Mouse (Mus musculus): ENCODE measurements at regions not wholly inside any gene's neighbourhood (a gene's known extent, or its start where the extent isn't known, plus 50 kb on each side); places are given as distances from the start of the nearest gene placed in this dataset.

DNA sequence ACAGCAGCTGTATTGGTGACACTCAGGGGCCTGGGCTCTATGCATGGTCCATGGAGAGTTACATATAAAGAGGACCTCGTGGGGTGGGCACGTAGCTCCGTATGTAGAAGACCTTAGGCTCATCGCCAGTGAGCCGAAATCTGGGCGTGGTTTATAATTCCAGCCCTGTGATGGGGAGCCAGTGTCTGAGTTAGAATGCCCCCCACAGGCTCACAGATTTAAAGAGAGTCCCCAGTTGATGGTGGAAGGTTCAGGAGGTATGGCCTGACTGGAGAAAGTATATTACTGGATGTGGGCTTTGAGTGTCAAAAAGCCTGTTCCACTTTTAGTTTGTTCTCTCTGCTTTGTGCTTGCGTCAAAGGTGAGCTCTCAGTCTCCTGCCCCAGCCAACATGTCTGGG, 54.8 kb downstream of the 1700122O11Rik start:
- DNase-seq: no peak

DNA sequence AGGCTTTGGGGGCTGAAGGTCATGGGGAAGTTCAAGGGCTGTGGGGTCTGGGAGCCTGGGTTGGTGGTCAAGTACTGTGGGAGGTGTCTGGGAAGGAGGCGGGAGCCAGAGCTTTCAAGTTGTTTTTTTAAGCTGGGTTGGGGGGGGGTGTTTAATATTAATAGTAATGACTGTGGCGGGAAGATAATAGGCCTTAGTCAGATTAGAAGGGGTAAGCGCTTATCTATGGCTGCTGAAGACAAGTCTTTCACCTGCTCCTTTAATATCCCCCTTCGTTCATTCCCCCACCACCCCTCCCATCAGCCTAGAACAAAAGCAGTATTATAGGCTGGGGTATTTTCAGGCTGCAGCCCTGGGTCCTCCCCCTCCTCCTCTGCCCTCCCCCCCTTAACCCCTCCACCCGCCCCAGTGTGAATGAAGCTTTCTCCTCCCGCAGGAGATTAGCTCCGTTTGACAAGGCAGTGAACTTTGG, 56.5 kb downstream of the 1700122O11Rik start:
- no peak for DNase-seq

DNA sequence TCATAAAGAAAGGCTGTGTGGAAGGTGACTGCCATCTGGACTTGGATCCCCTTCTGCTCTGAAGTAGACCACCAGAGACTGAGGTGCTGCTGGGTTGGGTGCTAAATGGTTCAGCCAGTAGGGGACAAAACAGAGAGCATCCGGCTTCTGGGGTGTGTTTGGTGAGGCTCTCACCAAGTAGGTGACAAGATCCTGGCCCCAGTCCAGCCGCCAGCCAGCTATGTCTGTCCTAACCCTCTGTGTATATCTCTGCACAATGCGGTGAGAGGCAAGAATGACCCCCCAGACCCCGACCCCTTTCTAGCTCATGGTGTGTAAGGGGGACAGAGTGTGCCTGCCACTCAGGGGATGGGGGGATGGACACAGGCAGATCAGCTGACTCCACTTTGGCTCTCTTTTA, 54.8 kb upstream of the Foxp4 start:
- no peak for DNase-seq

DNA sequence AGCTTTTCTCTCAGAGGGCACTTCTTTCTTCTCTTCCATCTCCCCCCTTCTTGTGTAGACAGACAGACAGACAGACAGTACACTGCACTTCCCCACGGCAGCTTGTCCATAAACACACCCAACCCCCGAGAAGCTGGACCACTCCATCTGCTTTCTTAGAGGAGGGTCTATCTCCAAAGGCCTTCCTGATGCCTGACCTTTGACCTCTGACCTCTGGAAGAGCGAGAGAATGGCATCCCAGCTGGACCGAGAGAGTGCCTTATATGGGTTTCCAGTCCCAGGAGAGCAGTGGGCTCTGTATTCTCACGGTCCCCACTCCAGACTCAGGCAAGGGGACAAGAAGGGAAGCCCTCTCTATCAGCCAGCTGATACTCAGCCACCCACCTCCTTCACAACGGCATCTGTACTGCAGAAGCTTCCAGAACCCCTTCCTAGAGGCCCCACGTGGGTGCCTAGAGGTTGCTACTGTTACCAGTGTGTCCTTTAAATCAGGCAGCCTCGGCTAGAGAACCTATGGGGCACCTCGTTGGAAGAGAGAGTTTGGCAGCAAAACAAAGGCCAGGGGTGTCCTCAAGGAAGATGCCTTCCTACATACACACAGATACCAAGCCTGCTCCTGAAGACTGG, 54.1 kb upstream of the Foxp4 start:
- DNase-seq: no peak

DNA sequence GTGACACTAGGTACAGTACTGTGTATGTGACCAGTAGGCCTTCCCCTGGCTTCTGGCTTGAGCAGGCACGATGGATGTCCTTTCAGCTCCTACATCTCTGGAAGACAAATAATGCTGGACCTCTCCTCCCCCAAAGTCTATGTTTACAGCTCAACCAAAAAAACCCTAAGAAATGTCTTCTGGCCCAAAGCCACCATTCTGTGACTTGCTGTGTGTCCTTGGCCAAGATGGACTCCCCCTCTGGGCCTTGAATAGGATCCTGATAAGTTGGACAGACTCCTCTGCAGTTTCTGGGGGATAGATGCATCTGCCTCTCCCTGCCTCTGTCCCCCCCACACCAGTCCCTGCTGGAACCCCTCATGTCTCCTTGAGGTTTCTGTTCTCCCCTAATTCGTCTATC, 53.6 kb upstream of the Foxp4 start:
- no peak for DNase-seq

DNA sequence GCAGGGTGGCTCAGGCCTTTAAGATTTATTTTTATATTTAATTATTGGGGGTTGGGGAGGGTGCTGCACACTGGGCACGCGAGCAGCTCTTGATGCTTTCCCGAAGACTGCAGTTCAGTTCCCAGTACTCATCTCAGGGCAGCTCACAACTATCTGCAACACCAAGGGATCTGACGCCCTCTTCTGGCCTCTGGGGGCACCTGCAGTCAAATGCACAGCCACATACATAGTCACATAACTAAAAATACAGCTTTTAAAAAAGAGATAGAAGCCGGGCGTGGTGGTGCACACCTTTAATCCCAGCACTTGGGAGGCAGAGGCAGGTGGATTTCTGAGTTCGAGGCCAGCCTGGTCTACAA, 52.5 kb upstream of the Foxp4 start:
- DNase-seq: no peak

DNA sequence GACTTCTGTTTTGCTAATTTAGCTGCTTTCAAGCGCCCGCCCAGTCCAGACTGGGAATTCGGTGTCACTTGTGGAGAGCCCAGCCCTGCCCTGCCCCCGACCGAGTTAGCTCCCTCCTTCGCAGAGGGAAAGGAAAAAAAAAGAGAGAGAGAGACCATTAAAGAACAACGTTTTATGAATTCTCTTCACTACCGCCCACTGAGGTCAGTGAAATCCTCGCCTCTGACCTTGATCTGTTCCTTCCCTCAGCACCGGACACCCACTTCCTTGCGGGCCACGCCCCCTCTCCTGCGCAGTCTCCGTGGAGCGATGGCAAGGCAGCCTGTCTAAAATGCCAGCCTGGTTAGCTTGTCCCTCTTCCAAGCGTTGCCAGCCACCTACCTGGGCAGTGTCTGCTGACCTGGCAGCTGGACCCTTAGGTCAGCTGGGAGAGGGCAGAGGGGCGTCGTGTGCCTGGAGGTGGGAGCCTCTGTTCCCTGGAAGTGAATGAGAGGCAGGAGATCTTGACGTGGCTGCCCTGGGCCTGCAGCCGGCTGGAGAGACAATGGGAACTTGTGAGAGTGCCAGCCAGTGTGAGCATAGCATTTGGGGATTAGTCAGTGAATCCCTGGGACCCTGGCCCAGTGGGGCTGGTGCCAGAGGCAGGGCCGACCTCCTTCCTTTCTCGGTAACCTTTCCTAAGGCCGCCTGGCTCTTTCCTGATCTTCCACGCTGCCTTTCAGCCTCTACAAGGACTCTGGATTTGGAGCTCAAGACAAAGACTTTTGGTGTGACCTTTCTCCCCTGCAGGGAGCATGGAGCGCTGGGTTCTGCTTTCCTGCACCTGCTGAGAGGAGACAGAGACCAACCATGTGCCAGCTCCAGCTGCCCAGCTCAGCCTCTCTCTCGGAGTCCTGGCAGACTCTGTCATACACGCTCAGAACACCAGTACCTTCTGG, 51.9 kb upstream of the Foxp4 start:
- DNase-seq: peak; percentile 68

DNA sequence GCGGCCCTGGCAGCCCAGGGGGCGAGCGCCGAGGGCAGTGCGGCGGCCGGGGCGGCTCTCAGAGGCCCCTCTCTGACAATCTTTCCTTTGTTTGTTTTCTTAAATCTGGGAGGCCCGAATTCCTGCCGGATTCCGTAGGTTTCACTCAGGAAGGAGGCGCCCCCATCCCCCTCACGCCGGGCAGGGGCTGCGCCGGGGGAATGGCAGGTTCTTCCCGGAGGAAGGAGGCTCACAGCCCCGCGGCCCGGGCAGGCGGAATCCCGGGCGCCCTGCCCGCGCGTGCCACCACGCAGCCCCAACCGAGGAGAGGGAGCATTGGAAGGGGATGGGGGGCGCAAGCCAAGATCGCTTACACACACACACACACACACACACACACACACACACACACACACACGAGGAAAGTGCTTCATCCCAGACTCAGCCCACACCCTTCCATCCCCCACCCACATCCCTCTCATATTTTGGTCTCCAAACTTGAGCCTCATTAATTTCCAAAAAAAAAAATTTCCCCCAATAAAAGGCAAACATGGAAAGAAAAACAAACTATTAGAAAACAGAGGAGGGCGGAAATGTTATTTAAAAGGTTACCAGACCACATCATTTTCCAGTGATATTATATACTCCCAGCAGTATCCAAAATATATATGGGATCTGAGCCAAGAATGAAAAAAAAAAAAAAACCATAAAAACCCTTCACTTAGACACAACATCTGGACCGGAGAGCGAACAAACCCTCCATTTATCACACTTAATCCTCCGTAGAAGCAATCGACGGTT, 51.0 kb upstream of the Foxp4 start:
- no peak for DNase-seq

DNA sequence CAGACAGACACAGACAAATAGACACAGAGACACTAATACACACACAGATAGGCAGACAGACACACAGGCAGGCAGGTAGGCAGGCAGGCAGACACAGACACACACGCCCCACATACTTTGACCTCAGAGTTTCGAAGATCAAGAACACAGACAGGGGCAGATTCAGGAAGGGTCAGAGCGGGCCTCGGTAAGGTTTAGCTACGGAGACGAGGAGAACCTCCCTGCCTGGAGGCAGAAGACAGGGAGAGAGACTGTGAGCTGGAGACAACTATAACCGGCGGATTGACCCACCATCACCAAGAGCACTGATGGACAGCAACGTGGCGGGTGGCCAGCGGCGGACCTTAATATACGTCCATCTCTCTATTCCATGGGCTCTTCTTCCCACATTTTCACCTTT, 50.1 kb upstream of the Foxp4 start:
- no peak for DNase-seq

Measured in lung, postnatal 14 days (tissue).